ENCODE assay signal across 10 mouse cellular contexts in the genomic region with DNA sequence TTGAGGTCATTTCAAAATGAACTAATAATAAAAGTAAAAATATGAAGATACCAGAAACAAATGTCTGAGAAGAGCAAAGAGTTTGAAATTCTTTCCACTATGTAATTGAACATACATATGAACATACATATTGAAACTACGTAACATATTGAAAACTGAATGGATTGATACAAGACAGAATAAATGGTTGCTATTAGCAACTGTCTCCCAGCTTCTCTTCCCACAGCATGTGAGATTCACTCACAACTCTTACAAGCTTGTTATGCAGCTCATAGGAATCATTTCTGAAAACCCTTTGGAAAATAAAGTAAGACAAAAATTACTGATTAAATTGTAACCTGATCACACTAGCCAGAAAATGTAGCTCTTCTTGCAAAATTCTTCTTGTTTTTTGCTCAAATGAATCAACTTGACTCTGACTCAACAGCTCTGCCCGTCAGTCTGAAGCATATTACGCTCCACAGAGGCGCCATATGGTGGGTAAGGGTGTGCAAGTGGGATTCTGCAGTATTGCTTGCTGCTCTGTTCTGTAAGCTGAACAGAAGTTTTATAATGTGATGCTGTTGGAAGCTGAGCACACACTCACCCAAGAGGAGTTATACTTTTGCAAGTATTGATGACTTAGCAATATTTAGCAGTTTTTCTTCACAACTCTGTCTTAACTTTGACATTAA.
DNase-seq lines count a peak whose midpoint lies in the region.
"Had no signal": no experiment of that assay in that cellular context is flagged by ENCODE, and none has a peak within 500 bp of the region (broad histone marks: within the 10 kb centered on the region; RNA-seq: fewer than 3 reads in every experiment).

No protein-coding gene starts in this region.

- DNase-seq in cerebellum, postnatal 14 days = peak; percentile 4 to 12
- DNase-seq in cerebellum, adult 8-10 months = no peak
- DNase-seq in frontal cortex, adult 2 months (ENCODE audit: extremely low spot score in 1 of 2, low spot score in 1 of 2) = peak; percentile 43 to 72
- peak; percentile 14 to 29 for DNase-seq in layer of hippocampus, postnatal 25 days (ENCODE audit: extremely low spot score in 1 of 2, low spot score in 1 of 2)
- DNase-seq in right cerebral cortex, adult 18-20 months = peak; percentile 62
- DNase-seq in gastrocnemius, postnatal 4 days (ENCODE audit: low spot score in 2 of 2) = no peak
- no peak for DNase-seq in MN1 (ENCODE audit: low spot score)
- DNase-seq in urinary bladder, postnatal 10 days (ENCODE audit: low spot score) = no peak
- DNase-seq: heart, adult 11 months; thymus, postnatal 25 days had no signal

Comparison
In these comparisons a context has a peak if more than half of its experiments do, and no peak if none do; other contexts are left out.
1. DNase-seq: peak in cerebellum, postnatal 14 days (2 of 2), frontal cortex, adult 2 months (2 of 2), layer of hippocampus, postnatal 25 days (2 of 2) and right cerebral cortex, adult 18-20 months (single experiment); none in cerebellum, adult 8-10 months (single experiment), gastrocnemius, postnatal 4 days (0 of 2), MN1 (single experiment) and urinary bladder, postnatal 10 days (single experiment).